Comparison of ENCODE assay signal across 18 mouse cellular contexts in genomic region chr1:56920472-56920871, GRCm38 (mm10). TPM values are rescaled to one million over a fixed set of nuclear protein-coding genes. Genes with fewer than 3 reads are reported as not detected.
DNase-seq lines count a peak whose midpoint lies in the region; ATAC-seq and TF ChIP-seq lines count a peak whose summit lies in the region.
"Had no signal": no experiment of that assay in that cellular context is flagged by ENCODE, and none has a peak within 500 bp of the region (broad histone marks: within the 10 kb centered on the region; RNA-seq: fewer than 3 reads in every experiment).

No protein-coding gene starts in this region.

- no peaks in the 10 kb centered on the region for H3K36me3 ChIP-seq in forebrain, postnatal 0 days (ENCODE audit: insufficient read depth)
- H3K36me3 ChIP-seq: embryonic facial prominence, embryonic 10.5 days; heart, embryonic 13.5 days; hindbrain, embryonic 15.5 days had no signal

- no peak overlapping the region for H3K4me3 ChIP-seq in forebrain, postnatal 0 days (ENCODE audit: low read depth, low read length)
- H3K4me3 ChIP-seq: embryonic facial prominence, embryonic 10.5 days; heart, embryonic 13.5 days; hindbrain, embryonic 15.5 days had no signal

- no peaks in the 10 kb centered on the region for H3K9me3 ChIP-seq in forebrain, postnatal 0 days (ENCODE audit: low read length)
- H3K9me3 ChIP-seq: embryonic facial prominence, embryonic 10.5 days; heart, embryonic 13.5 days; hindbrain, embryonic 15.5 days had no signal

- no peak overlapping the region for H3K9ac ChIP-seq in forebrain, postnatal 0 days
- H3K9ac ChIP-seq: heart, embryonic 13.5 days; hindbrain, embryonic 15.5 days had no signal

- H3K27ac ChIP-seq in forebrain, postnatal 0 days (ENCODE audit: low read depth, low read length), result peak overlapping the region; percentile 67; the same call in 1 of the 2 replicates
- H3K27ac ChIP-seq: embryonic facial prominence, embryonic 10.5 days; heart, embryonic 13.5 days; hindbrain, embryonic 15.5 days had no signal

- H3K4me2 ChIP-seq in forebrain, postnatal 0 days (ENCODE audit: low read depth), result peak overlapping the region; percentile 13; the same call in 1 of the 2 replicates
- H3K4me2 ChIP-seq: heart, embryonic 13.5 days; hindbrain, embryonic 15.5 days had no signal

- TF ChIP-seq CTCF in brain, embryonic 14.5 days (IDR thresholded peaks at IDR 0.05; ENCODE audit: borderline replicate concordance, extremely low read depth, insufficient read depth, insufficient read length), result no peak
- no peak for TF ChIP-seq CTCF in forebrain, postnatal 0 days (IDR thresholded peaks at IDR 0.05; ENCODE audit: low read depth)

- WGBS in forebrain, postnatal 0 days, result 59% methylated on average over 8 of the region's 8 CpGs

- DNase-seq in frontal cortex, postnatal 25 days (ENCODE audit: low spot score in 2 of 2), result no peak
- DNase-seq in brain, adult 2 months (ENCODE audit: low read depth, low spot score), result peak; percentile 40
- DNase-seq in brain, embryonic 14.5 days (ENCODE audit: low read depth), result peak; percentile 70
- peak; percentile 55 for DNase-seq in forebrain, postnatal 0 days
- DNase-seq in cerebellum, adult 9-11 months, result no peak
- DNase-seq: adrenal gland, adult 2 months; adrenal gland, postnatal 25 days; cerebellum, adult 11-12 months; cerebellum, adult 9-10 months; cerebellum, postnatal 36 days; gastrocnemius, postnatal 36 days; heart, postnatal 36 days had no signal

- H3K4me1 ChIP-seq in forebrain, postnatal 0 days (ENCODE audit: insufficient read depth), result no peaks in the 10 kb centered on the region
- H3K4me1 ChIP-seq: heart, embryonic 13.5 days; hindbrain, embryonic 15.5 days had no signal

- no peak for TF ChIP-seq POLR2A in brain, embryonic 14.5 days (IDR thresholded peaks at IDR 0.05; ENCODE audit: borderline replicate concordance, extremely low read depth, insufficient read depth, insufficient read length, poor library complexity, severe bottlenecking)

- peak; percentile 60 for ATAC-seq in frontal cortex, adult (ENCODE audit: low TSS enrichment)
- ATAC-seq in forebrain, postnatal 0 days, result peak; percentile 56
- ATAC-seq: inflammation-experienced regulatory T-cells, adult 6 months; intestine, postnatal 0 days had no signal

- no peaks in the 10 kb centered on the region for H3K27me3 ChIP-seq in forebrain, postnatal 0 days (ENCODE audit: insufficient read depth, low read length)
- H3K27me3 ChIP-seq: heart, embryonic 13.5 days; hindbrain, embryonic 15.5 days had no signal

RNA-seq across cellular contexts. Expression of gene Satb2, which starts 58.0 kb away (rescaled TPM):
- 7.9 and 12.2 TPM in 2 replicates for polyA plus RNA-seq in brain, embryonic 14.5 days (2012; rRNA removed)
- 57.1 and 106 TPM in 2 replicates for total RNA-seq in forebrain, postnatal 0 days (2014; rRNA removed)
- 21.7 and 43.1 TPM in 2 replicates for polyA plus RNA-seq in forebrain, postnatal 0 days (2015; fragmentation: Nextera tagmentation; extraction: Ambion mirVana)
- polyA plus RNA-seq: inflammation-experienced regulatory T-cells, adult 6 months had no signal

Comparison
In these comparisons a context has a peak if more than half of its experiments do, and no peak if none do; other contexts are left out.
1. DNase-seq: peak in brain, adult 2 months (single experiment), brain, embryonic 14.5 days (single experiment) and forebrain, postnatal 0 days (single experiment); none in frontal cortex, postnatal 25 days (0 of 2) and cerebellum, adult 9-11 months (single experiment).